Comparison of ENCODE assay signal across 9 mouse cellular contexts in genomic region chr3:107680790-107681576, GRCm38 (mm10). TPM values are rescaled to one million over a fixed set of nuclear protein-coding genes. Genes with fewer than 3 reads are reported as not detected.
A peak's percentile ranks its signal among the peaks of the same experiment; 100 is the strongest.
DNase-seq lines count a peak whose midpoint lies in the region; ATAC-seq and TF ChIP-seq lines count a peak whose summit lies in the region.
"Had no signal": no experiment of that assay in that cellular context is flagged by ENCODE, and none has a peak within 500 bp of the region (broad histone marks: within the 10 kb centered on the region; RNA-seq: fewer than 3 reads in every experiment).

No protein-coding gene starts in this region.

- H3K4me1 ChIP-seq in intestine, embryonic 14.5 days (replicated peaks; ENCODE audit: control insufficient read depth, insufficient read depth, low read length), result peaks cover 18% of the 10 kb centered on the region
- H3K4me1 ChIP-seq in intestine, postnatal 0 days (replicated peaks; ENCODE audit: control insufficient read depth, insufficient read depth, low read length), result 0 out of 2 replicates have a peak, but pooled peaks cover 3% of the 10 kb centered on the region
- peaks cover 16% of the 10 kb centered on the region for H3K4me1 ChIP-seq in brown adipose tissue, adult 24 weeks (ENCODE audit: control insufficient read depth, insufficient read depth, insufficient read length, low read length)
- peaks cover 22% of the 10 kb centered on the region for H3K4me1 ChIP-seq in heart, embryonic 10.5 days
- H3K4me1 ChIP-seq in midbrain, postnatal 0 days (ENCODE audit: insufficient read depth, low read length), result peaks cover 6% of the 10 kb centered on the region; the same call in 1 of the 2 replicates

- peak overlapping the region; percentile 39 for H3K27ac ChIP-seq in intestine, embryonic 14.5 days (ENCODE audit: low read depth)
- H3K27ac ChIP-seq in intestine, postnatal 0 days (ENCODE audit: low read depth, low read length), result no peak overlapping the region
- peak overlapping the region; percentile 41; the same call in 1 of the 2 replicates for H3K27ac ChIP-seq in brown adipose tissue, adult 24 weeks (replicated peaks; ENCODE audit: low read depth, low read length)
- H3K27ac ChIP-seq in heart, embryonic 10.5 days, result peak overlapping the region; percentile 59
- 0 out of 2 replicates have a peak overlapping the region, but pooled peaks have one; percentile 26 for H3K27ac ChIP-seq in midbrain, postnatal 0 days (ENCODE audit: low read depth, low read length)

- H3K4me3 ChIP-seq in intestine, embryonic 14.5 days (ENCODE audit: low read depth, low read length), result no peak overlapping the region
- no peak overlapping the region for H3K4me3 ChIP-seq in intestine, postnatal 0 days (ENCODE audit: low read depth, low read length)
- no peak overlapping the region for H3K4me3 ChIP-seq in brown adipose tissue, adult 24 weeks (ENCODE audit: insufficient read depth, low read depth, low read length)
- no peak overlapping the region for H3K4me3 ChIP-seq in heart, embryonic 10.5 days
- no peak overlapping the region for H3K4me3 ChIP-seq in midbrain, postnatal 0 days (ENCODE audit: low read depth, low read length)

- ATAC-seq in intestine, embryonic 14.5 days (replicated peaks; ENCODE audit: low FRiP score, low TSS enrichment, low read depth), result no peak
- ATAC-seq in intestine, postnatal 0 days, result no peak
- ATAC-seq in midbrain, postnatal 0 days (ENCODE audit: low FRiP score), result no peak

- H3K9ac ChIP-seq in intestine, embryonic 14.5 days (ENCODE audit: low read length), result no peak overlapping the region
- no peak overlapping the region for H3K9ac ChIP-seq in intestine, postnatal 0 days (ENCODE audit: low read depth, low read length)
- H3K9ac ChIP-seq in midbrain, postnatal 0 days (replicated peaks; ENCODE audit: low read length, poor library complexity, severe bottlenecking), result no peak overlapping the region

- DNase-seq in intestine, embryonic 14.5 days (ENCODE audit: low spot score), result no peak
- DNase-seq in heart, embryonic 10.5 days (ENCODE audit: low spot score), result no peak
- peak; percentile 28 to 47 for DNase-seq in kidney, postnatal 4 days
- peak; percentile 72 for DNase-seq in midbrain, postnatal 0 days (ENCODE audit: low spot score)
- DNase-seq in ovary, postnatal 36 days (ENCODE audit: low spot score), result no peak
- no peak for DNase-seq in gastrocnemius, postnatal 10 days

- peaks cover 8% of the 10 kb centered on the region; the same call in 1 of the 2 replicates for H3K36me3 ChIP-seq in intestine, embryonic 14.5 days (ENCODE audit: control insufficient read depth, insufficient read depth, low read length)
- no peaks in the 10 kb centered on the region; the same call in 1 of the 2 replicates for H3K36me3 ChIP-seq in intestine, postnatal 0 days (ENCODE audit: control insufficient read depth, insufficient read depth)
- H3K36me3 ChIP-seq in heart, embryonic 10.5 days, result peaks cover 10% of the 10 kb centered on the region; the same call in 1 of the 2 replicates
- H3K36me3 ChIP-seq in midbrain, postnatal 0 days (ENCODE audit: insufficient read depth, low read length), result 0 out of 2 replicates have a peak, but pooled peaks cover under 1% of the 10 kb centered on the region

- no peaks in the 10 kb centered on the region for H3K27me3 ChIP-seq in intestine, embryonic 14.5 days (replicated peaks; ENCODE audit: control insufficient read depth, insufficient read depth, low read length)
- H3K27me3 ChIP-seq in intestine, postnatal 0 days (replicated peaks; ENCODE audit: control insufficient read depth, insufficient read depth, low read length), result no peaks in the 10 kb centered on the region
- H3K27me3 ChIP-seq in heart, embryonic 10.5 days (ENCODE audit: insufficient read depth, poor library complexity, severe bottlenecking), result no peaks in the 10 kb centered on the region
- no peaks in the 10 kb centered on the region for H3K27me3 ChIP-seq in midbrain, postnatal 0 days (ENCODE audit: insufficient read depth, low read length)

- H3K4me2 ChIP-seq in intestine, embryonic 14.5 days (ENCODE audit: low read length), result peak overlapping the region; percentile 6
- H3K4me2 ChIP-seq in intestine, postnatal 0 days (replicated peaks; ENCODE audit: low read depth), result no peak overlapping the region
- no peak overlapping the region for H3K4me2 ChIP-seq in midbrain, postnatal 0 days (ENCODE audit: low read depth, low read length, poor library complexity, severe bottlenecking)

- TF ChIP-seq CTCF in intestine, postnatal 0 days (IDR thresholded peaks at IDR 0.05; ENCODE audit: low read depth), result no peak
- no peak for TF ChIP-seq CTCF in midbrain, postnatal 0 days (IDR thresholded peaks at IDR 0.05)

- 22% methylated on average over 7 of the region's 7 CpGs for whole genome bisulfite sequencing in intestine, embryonic 14.5 days
- WGBS in intestine, postnatal 0 days, result 39% methylated on average over 7 of the region's 7 CpGs
- WGBS in heart, embryonic 10.5 days, result 48% methylated on average over 7 of the region's 7 CpGs
- WGBS in midbrain, postnatal 0 days, result 31% methylated on average over 7 of the region's 7 CpGs

- no peaks in the 10 kb centered on the region for H3K9me3 ChIP-seq in intestine, embryonic 14.5 days (ENCODE audit: control insufficient read depth, low read length)
- no peaks in the 10 kb centered on the region for H3K9me3 ChIP-seq in intestine, postnatal 0 days (ENCODE audit: control insufficient read depth)
- H3K9me3 ChIP-seq in heart, embryonic 10.5 days, result no peaks in the 10 kb centered on the region
- no peaks in the 10 kb centered on the region for H3K9me3 ChIP-seq in midbrain, postnatal 0 days (ENCODE audit: low read length)

RNA-seq across cellular contexts. Expression of gene Ahcyl1, which starts 15.4 kb away (rescaled TPM):
- 95.0 and 104 TPM in 2 replicates for polyA plus RNA-seq in intestine, embryonic 14.5 days (2014; fragmentation: Nextera tagmentation; extraction: Ambion mirVana)
- polyA plus RNA-seq in intestine, postnatal 0 days (2015; fragmentation: Nextera tagmentation; extraction: Ambion mirVana), result 37.8 and 39.0 TPM in 2 replicates
- polyA plus RNA-seq in brown adipose tissue, adult 24 weeks (2012; ENCODE audit: insufficient read depth, insufficient read length, missing spikeins), result 510 and 528 TPM in 2 replicates
- polyA plus RNA-seq in heart, embryonic 10.5 days (2016; fragmentation: Nextera tagmentation; extraction: Ambion mirVana), result 62.2 and 71.8 TPM in 2 replicates
- total RNA-seq in midbrain, postnatal 0 days (2014; rRNA removed), result 65.9 and 76.0 TPM in 2 replicates
- polyA plus RNA-seq in midbrain, postnatal 0 days (2015; fragmentation: Nextera tagmentation; extraction: Ambion mirVana), result 109 and 111 TPM in 2 replicates
- total RNA-seq in gastrocnemius, postnatal 10 days (2021), result 10 to 100 TPM; 47.4 to 53.9 TPM

RNA-seq across cellular contexts. Expression of gene Strip1, which starts 49.5 kb away (rescaled TPM):
- 49.4 and 49.7 TPM in 2 replicates for polyA plus RNA-seq in intestine, embryonic 14.5 days (2014; fragmentation: Nextera tagmentation; extraction: Ambion mirVana)
- 17.8 and 18.0 TPM in 2 replicates for polyA plus RNA-seq in intestine, postnatal 0 days (2015; fragmentation: Nextera tagmentation; extraction: Ambion mirVana)
- polyA plus RNA-seq in brown adipose tissue, adult 24 weeks (2012; ENCODE audit: insufficient read depth, insufficient read length, missing spikeins), result 21.9 and 27.7 TPM in 2 replicates
- polyA plus RNA-seq in heart, embryonic 10.5 days (2016; fragmentation: Nextera tagmentation; extraction: Ambion mirVana), result 45.1 and 50.1 TPM in 2 replicates
- 131 and 142 TPM in 2 replicates for total RNA-seq in midbrain, postnatal 0 days (2014; rRNA removed)
- 120 and 122 TPM in 2 replicates for polyA plus RNA-seq in midbrain, postnatal 0 days (2015; fragmentation: Nextera tagmentation; extraction: Ambion mirVana)
- 10 to 100 TPM; 21.4 to 24.1 TPM for total RNA-seq in gastrocnemius, postnatal 10 days (2021)

RNA-seq across cellular contexts. Expression of gene Gm10961, which starts 49.9 kb away (rescaled TPM):
- polyA plus RNA-seq in intestine, embryonic 14.5 days (2014; fragmentation: Nextera tagmentation; extraction: Ambion mirVana), result not detected in 2 replicates
- polyA plus RNA-seq in intestine, postnatal 0 days (2015; fragmentation: Nextera tagmentation; extraction: Ambion mirVana), result not detected in 2 replicates
- polyA plus RNA-seq in brown adipose tissue, adult 24 weeks (2012; ENCODE audit: insufficient read depth, insufficient read length, missing spikeins), result not detected in 2 replicates
- not detected in 2 replicates for polyA plus RNA-seq in heart, embryonic 10.5 days (2016; fragmentation: Nextera tagmentation; extraction: Ambion mirVana)
- not detected in 2 replicates for total RNA-seq in midbrain, postnatal 0 days (2014; rRNA removed)
- polyA plus RNA-seq in midbrain, postnatal 0 days (2015; fragmentation: Nextera tagmentation; extraction: Ambion mirVana), result not detected in 2 replicates
- not detected for total RNA-seq in gastrocnemius, postnatal 10 days (2021)
- total RNA-seq: adrenal gland, postnatal 36 days had no signal

Comparison
In these comparisons a context has a peak if more than half of its experiments do, and no peak if none do; other contexts are left out.
1. DNase-seq: peak in kidney, postnatal 4 days (2 of 2) and midbrain, postnatal 0 days (single experiment); none in intestine, embryonic 14.5 days (single experiment), heart, embryonic 10.5 days (single experiment), ovary, postnatal 36 days (single experiment) and gastrocnemius, postnatal 10 days (single experiment).